Mouse (Mus musculus): ENCODE measurements around the gene 1700021F05Rik. TPM values are rescaled to one million over a fixed set of nuclear protein-coding genes. Genes with fewer than 3 reads are reported as not detected.

Gene 1700021F05Rik
- polyA plus RNA-seq (2012; ENCODE audit: insufficient read depth, insufficient read length, missing spikeins), result 179 and 251 TPM in 2 replicates

GRCm38 (mm10) chr10:43540442-43541152, at the start of gene 1700021F05Rik:
Gene 1700021F05Rik (minus strand): TSS chr10:43540994.
- peak within 1 kb of the TSS; percentile 82 for H3K27ac ChIP-seq (replicated peaks; ENCODE audit: low read depth, low read length)
- peaks cover 6% of the 10 kb centered on the region; the same call in 1 of the 2 replicates for H3K4me1 ChIP-seq (ENCODE audit: control insufficient read depth, insufficient read depth, insufficient read length, low read length)
- H3K4me3 ChIP-seq (ENCODE audit: insufficient read depth, low read depth, low read length), result peak within 1 kb of the TSS; percentile 79

GRCm38 (mm10) chr10:43588470-43589177, 47.8 kb upstream of the 1700021F05Rik start:
- Histone ChIP-seq H3K4me3 (ENCODE audit: insufficient read depth, low read depth, low read length) (no peak overlapping the region), H3K27ac (replicated peaks; ENCODE audit: low read depth, low read length) (no peak overlapping the region), H3K4me1 (ENCODE audit: control insufficient read depth, insufficient read depth, insufficient read length, low read length) (no peaks in the 10 kb centered on the region)

- no peaks in the 10 kb centered on the region for H3K4me1 ChIP-seq (ENCODE audit: control insufficient read depth, insufficient read depth, insufficient read length, low read length)
- H3K4me3 ChIP-seq (ENCODE audit: insufficient read depth, low read depth, low read length), result no peak overlapping the region
- no peak overlapping the region for H3K27ac ChIP-seq (replicated peaks; ENCODE audit: low read depth, low read length)
Observed at GRCm38 (mm10) chr10:43584538-43584937, 43.7 kb upstream of the 1700021F05Rik start.

- no peaks in the 10 kb centered on the region for H3K4me1 ChIP-seq (ENCODE audit: control insufficient read depth, insufficient read depth, insufficient read length, low read length)
- 0 out of 2 replicates have a peak overlapping the region, but pooled peaks have one; percentile 19 for H3K4me3 ChIP-seq (ENCODE audit: insufficient read depth, low read depth, low read length)
- no peak overlapping the region for H3K27ac ChIP-seq (replicated peaks; ENCODE audit: low read depth, low read length)
Observed at GRCm38 (mm10) chr10:43581260-43581659, 40.5 kb upstream of the 1700021F05Rik start.

GRCm38 (mm10) chr10:43580649-43581078, 39.9 kb upstream of the 1700021F05Rik start:
- no peak overlapping the region for H3K27ac ChIP-seq (replicated peaks; ENCODE audit: low read depth, low read length)
- peak overlapping the region; percentile 19 for H3K4me3 ChIP-seq (ENCODE audit: insufficient read depth, low read depth, low read length)

DNA sequence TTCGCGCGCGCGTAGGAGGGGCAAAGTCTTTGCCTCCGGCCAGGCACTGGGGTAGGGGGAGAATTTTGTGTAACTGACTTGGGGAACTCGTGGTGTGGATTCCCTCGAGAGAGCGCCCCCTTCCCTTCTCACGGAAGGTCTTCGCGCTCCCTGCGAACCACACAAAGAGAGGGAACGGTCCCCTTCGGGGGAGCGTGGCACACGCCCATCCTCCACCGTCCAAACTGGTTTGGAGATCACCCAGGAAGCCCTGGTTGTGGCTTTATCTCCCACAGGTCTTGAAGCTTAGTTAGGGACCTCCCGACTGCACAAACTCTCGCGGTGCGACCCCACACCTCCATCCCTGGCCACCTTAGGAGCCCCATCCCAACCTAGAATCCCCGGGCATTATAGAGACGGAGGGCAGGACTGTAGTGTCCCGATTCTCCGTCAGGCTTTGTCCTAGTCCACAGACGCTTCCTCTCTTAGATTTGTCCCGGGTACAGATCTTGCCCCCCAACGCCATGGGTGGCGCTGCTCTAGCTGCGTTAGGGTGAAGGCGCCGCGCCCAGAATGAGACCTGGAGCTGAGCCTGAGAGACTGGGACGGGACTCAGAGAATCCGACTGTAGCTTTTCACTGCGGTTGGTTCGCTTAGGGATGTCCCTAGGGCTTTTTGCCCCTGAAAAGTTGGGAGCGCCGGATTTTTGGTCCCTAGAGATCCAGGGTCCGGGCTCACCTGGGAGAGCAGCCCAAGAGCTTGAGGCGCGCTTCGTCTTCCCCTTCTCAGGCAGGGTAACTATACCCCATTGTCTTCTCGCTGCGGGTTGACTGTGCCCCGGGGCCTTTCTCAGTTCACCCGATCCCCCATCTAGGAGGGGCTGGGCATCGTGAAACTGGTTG, 38.8 kb upstream of the 1700021F05Rik start:
- no peaks in the 10 kb centered on the region for H3K4me1 ChIP-seq (ENCODE audit: control insufficient read depth, insufficient read depth, insufficient read length, low read length)
- H3K4me3 ChIP-seq (ENCODE audit: insufficient read depth, low read depth, low read length), result peak overlapping the region; percentile 56
- H3K27ac ChIP-seq (replicated peaks; ENCODE audit: low read depth, low read length), result no peak overlapping the region

More at GRCm38 (mm10) chr10:43580649-43581078, 39.9 kb upstream of the 1700021F05Rik start:
- H3K4me1 ChIP-seq (ENCODE audit: control insufficient read depth, insufficient read depth, insufficient read length, low read length), result no peaks in the 10 kb centered on the region

GRCm38 (mm10) chr10:43578754-43579380, 38.1 kb upstream of the 1700021F05Rik start:
- Histone ChIP-seq H3K27ac (replicated peaks; ENCODE audit: low read depth, low read length) (no peak overlapping the region), H3K4me1 (ENCODE audit: control insufficient read depth, insufficient read depth, insufficient read length, low read length) (no peaks in the 10 kb centered on the region), H3K4me3 (ENCODE audit: insufficient read depth, low read depth, low read length) (peak overlapping the region; percentile 56)

- H3K4me1 ChIP-seq (ENCODE audit: control insufficient read depth, insufficient read depth, insufficient read length, low read length), result no peaks in the 10 kb centered on the region
- no peak overlapping the region for H3K27ac ChIP-seq (replicated peaks; ENCODE audit: low read depth, low read length)
- peak overlapping the region; percentile 52 for H3K4me3 ChIP-seq (ENCODE audit: insufficient read depth, low read depth, low read length)
Observed at GRCm38 (mm10) chr10:43578366-43578753, 37.6 kb upstream of the 1700021F05Rik start.

DNA sequence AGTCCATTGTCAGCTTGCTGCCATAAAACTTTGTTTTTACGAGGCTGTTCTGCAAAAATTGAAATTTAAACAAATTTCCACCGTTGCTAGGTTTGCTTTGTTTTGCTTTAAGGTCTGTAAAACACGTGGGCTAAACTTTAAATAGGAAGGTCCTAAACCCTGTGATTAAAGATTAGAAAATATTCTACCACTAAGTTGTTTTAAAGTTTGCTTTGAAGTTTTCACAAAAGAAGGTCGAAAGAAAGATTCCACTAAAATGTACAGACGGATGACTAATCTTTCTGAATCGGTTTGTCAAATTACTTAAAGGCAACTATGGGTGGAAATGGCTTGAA, 37.2 kb upstream of the 1700021F05Rik start, which contains the start of gene Cd24a:
Cd24a (plus strand) TSS at position 288 of the 335 bp plus-strand sequence.
- H3K27ac ChIP-seq (replicated peaks; ENCODE audit: low read depth, low read length), result no peak within 1 kb of the TSS
- H3K4me1 ChIP-seq (ENCODE audit: control insufficient read depth, insufficient read depth, insufficient read length, low read length), result no peaks in the 10 kb centered on the region
- peak within 1 kb of the TSS; percentile 56 for H3K4me3 ChIP-seq (ENCODE audit: insufficient read depth, low read depth, low read length)

DNA sequence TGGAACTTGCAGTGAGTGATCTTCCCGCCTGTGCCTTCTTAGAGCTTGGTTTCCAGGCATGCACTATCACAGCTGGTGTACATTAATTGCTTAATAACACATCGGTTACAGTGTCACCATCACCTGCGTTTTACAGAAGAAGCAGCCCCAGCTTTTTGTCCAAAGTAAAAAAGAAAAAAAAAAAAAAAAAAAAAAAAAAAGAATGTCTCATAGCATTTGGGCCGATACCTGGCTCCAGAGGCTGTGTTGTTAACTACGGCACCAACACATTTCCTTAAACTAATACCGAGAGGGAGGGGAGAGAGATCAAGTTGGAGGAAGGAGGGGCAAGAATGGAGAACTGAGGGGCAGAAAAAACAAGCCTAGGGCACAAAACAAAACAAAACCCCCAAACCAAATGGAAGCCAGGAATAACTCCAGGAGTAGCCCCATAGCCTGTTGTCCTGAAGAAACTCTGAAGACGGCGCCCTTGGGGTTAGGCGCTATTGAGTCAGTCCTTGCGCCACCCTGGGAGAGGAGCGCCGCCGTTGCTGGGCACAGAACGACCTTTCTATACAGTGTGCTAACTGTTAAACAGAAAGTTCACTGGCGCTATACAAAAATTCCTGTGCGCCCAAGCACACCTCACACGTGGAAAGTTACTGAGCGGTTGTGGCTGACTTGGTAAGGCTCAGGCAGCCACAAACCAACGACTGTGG, 36.7 kb upstream of the 1700021F05Rik start:
- Histone ChIP-seq H3K4me3 (ENCODE audit: insufficient read depth, low read depth, low read length) (peak overlapping the region; percentile 37), H3K27ac (replicated peaks; ENCODE audit: low read depth, low read length) (no peak overlapping the region), H3K4me1 (ENCODE audit: control insufficient read depth, insufficient read depth, insufficient read length, low read length) (no peaks in the 10 kb centered on the region)

GRCm38 (mm10) chr10:43574956-43575355, 34.2 kb upstream of the 1700021F05Rik start:
- no peak overlapping the region for H3K4me3 ChIP-seq (ENCODE audit: insufficient read depth, low read depth, low read length)
- no peaks in the 10 kb centered on the region for H3K4me1 ChIP-seq (ENCODE audit: control insufficient read depth, insufficient read depth, insufficient read length, low read length)
- H3K27ac ChIP-seq (replicated peaks; ENCODE audit: low read depth, low read length), result no peak overlapping the region

DNA sequence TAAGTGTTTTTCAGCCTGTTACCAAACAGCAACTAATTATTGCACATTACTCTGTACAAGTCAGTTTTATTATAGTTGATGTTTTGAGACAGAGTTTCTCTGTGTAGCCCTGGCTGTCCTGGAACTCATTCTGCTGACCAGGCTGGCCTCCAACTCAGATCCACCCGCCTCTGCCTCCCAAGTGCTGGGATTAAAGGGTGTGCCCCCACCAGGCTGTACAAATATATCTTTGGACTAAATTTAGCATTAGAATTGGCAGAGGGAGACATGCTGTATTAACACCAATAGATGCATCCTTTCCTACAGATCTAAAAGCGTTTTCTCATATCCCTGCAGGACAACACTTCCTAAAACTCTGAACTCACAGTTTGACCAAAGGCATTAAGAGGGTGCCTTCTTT, 33.6 kb upstream of the 1700021F05Rik start:
- no peaks in the 10 kb centered on the region for H3K4me1 ChIP-seq (ENCODE audit: control insufficient read depth, insufficient read depth, insufficient read length, low read length)
- no peak overlapping the region for H3K27ac ChIP-seq (replicated peaks; ENCODE audit: low read depth, low read length)
- no peak overlapping the region for H3K4me3 ChIP-seq (ENCODE audit: insufficient read depth, low read depth, low read length)

DNA sequence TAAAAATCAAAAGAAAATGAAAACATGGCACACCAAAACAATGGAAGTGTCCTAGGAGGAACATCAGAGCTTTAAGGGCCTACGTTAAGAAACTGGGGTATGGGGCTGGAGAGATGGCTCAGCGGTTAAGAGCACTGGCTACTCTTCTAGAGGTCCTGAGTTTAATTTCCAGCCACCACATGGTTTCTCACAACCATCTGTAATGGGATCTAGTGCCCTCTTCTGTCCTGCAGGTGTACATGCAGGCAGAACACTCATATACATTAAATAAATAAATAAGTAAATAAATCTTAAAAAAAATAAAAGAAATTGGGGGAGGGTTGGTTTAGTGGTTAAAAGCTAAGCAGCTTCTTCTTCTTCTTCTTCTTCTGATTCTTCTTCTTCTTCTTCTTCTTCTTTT, 20.5 kb upstream of the 1700021F05Rik start:
- Histone ChIP-seq H3K27ac (replicated peaks; ENCODE audit: low read depth, low read length) (no peak overlapping the region), H3K4me1 (ENCODE audit: control insufficient read depth, insufficient read depth, insufficient read length, low read length) (no peaks in the 10 kb centered on the region), H3K4me3 (ENCODE audit: insufficient read depth, low read depth, low read length) (no peak overlapping the region)

- Histone ChIP-seq H3K4me1 (ENCODE audit: control insufficient read depth, insufficient read depth, insufficient read length, low read length) (no peaks in the 10 kb centered on the region), H3K4me3 (ENCODE audit: insufficient read depth, low read depth, low read length) (no peak overlapping the region), H3K27ac (replicated peaks; ENCODE audit: low read depth, low read length) (no peak overlapping the region)
Observed at GRCm38 (mm10) chr10:43560765-43561164, 20.0 kb upstream of the 1700021F05Rik start.
